Mouse (Mus musculus) G1E (cell line): ENCODE measurements around the gene Plb1.

Source experiments
- CTCF ChIP-seq: IDR thresholded peaks from 2 replicates; pipeline ENCODE4 v1.5.1; 2012; ENCODE audit warnings: low read depth, low read length, inconsistent platforms, mixed read lengths
- GATA1 ChIP-seq: IDR thresholded peaks from 2 replicates; pipeline ENCODE4 v1.6.1; 2012; ENCODE audit warnings: borderline replicate concordance, low read length, inconsistent platforms, mixed read lengths
- POLR2AphosphoS5 ChIP-seq: IDR thresholded peaks from 2 replicates; pipeline ENCODE4 v1.6.1; 2012; ENCODE audit warnings: low read depth, low read length, inconsistent platforms; ENCODE audit not compliant: insufficient replicate concordance
- TAL1 ChIP-seq: conservative IDR thresholded peaks from 2 replicates; pipeline ENCODE4 v1.6.1; 2012; ENCODE audit warnings: low read depth, low read length, inconsistent platforms, mixed read lengths

DNA sequence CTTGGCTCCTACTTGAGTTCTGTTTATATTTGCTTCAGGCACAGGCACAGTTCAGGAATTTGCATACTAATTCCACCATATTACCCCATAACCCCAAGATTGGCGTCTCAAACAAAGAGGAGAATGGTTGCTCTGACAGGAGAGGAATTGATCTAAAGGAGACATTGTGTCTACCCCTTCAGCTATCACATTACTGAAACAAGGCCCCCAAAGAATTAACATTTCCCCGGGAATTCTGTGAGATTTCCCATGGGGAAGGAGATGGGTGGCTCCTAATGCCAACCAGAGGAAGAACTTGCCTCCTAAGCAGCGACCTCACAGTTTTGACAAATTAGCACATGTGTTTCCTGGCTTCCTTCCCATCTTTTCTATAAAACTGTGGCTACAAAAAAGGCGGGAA, 18.8 kb upstream of the Plb1 start:
- TF ChIP-seq GATA1, result no peak
- no peak for TF ChIP-seq CTCF
- TF ChIP-seq TAL1, result no peak
- no peak for TF ChIP-seq POLR2AphosphoS5
